Mouse (Mus musculus): ENCODE results near the gene Chst4.

- TF ChIP-seq CTCF (IDR thresholded peaks at IDR 0.05; ENCODE audit: low read depth, low read length) (no peak), GATA1 (IDR thresholded peaks at IDR 0.05; ENCODE audit: borderline replicate concordance, low read length) (no peak), TAL1 (conservative IDR thresholded peaks at IDR 0.05; ENCODE audit: low read depth, low read length) (no peak), POLR2AphosphoS5 (IDR thresholded peaks at IDR 0.05; ENCODE audit: insufficient replicate concordance, low read depth, low read length) (no peak), GATA2 (IDR thresholded peaks at IDR 0.05; ENCODE audit: borderline replicate concordance, low read depth, low read length) (no peak)
Observed at GRCm38 (mm10) chr8:110058207-110058606, 18.7 kb upstream of the Chst4 start.
